Mouse (Mus musculus) ovary, postnatal 14 days (tissue): ENCODE data around the gene Adam11.
"Not testable (repeated sequence)": the region's sequence is repeated elsewhere in the genome, so short reads cannot be mapped to it uniquely, and the experiment has no call there.

Experiments
- DNase-seq: peaks from one replicate; pipeline ENCODE4 v3.0.0; 2022; ENCODE audit warnings: low spot score

The Adam11 gene

DNA sequence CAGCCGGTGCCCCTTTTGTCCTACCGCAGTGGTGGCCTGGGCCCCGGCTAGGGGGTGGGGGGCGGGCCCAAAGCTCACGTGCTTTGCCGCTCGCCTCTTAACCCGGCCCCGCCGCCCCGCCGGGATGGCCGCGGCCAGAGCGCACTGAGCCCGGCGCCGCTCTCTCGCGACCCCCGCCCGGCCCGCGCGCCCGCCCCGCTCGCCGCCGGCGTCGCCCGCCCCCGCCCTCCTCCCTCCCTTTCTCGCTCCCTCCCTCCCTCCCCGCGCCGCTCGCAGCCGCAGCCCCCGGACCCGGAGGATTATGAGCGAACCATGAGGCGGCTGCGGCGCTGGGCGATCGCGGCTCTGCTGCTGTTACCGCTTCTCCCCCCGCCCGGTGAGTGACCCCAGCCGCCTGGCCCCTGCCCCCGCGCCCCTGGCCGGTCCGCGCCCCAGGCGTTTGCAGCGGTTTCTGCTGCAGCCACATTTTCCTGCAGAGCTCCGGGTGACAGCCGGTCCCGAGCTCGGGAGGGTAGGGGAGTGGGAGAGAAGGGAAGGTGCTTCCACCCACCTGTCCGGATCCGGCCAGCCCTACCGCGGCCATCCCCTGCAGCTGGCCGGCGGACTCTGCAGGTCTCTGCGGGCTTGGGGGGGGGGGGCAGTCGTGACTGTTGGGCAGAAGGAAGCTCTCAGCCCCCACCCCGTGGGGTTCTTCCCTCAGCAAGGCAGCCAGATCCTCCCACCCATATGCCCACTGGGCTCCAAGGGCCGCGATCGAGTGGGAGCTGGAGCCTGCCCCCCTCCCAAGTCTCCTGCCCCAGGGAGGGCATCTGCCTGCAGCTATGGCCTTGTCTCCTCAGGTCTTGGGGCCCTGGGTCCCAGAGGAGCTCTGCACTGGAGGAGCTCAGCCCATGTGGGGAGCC, at the start of gene Adam11:
TSS of gene Adam11 (plus strand) at position 131 of the 902 bp plus-strand sequence.
- no peak for DNase-seq

DNA sequence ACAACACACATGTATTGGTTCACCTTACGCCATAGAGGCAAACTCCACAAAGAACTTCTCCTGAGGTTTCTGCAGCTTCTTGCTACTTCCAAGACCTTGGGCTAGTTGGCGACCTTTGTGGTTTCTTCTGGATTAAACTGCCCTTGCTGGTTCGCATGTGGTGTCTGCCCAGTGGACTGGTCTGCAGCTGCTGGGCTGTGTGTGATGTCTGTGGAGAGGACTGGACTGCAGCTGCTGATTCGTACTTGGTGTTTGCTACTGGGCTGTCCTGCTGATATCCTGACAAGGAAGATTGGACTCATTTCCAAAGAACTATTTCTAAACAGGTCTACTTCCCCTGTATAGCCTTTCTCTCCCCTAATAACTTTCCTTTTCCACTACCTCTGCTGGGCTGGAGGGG, 48.8 kb upstream of the Adam11 start:
- no peak for DNase-seq

DNA sequence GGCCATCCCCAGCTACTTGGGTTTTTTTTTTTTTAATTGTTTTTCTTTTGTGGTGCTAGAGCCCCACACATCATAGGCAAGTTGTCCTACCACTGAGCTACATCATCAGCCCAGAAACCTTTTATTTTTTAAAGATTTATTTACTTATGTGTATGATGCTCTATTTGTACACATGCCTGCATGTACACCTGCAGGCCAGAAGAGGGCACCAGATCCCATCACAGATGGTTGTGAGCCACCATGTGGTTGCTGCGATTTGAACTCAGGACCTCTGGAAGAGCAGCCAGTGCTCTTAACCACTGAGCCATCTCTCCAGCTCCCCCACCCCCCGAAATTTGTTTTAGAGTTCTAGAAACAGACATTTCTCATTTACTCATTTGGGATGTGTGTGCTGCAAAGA, 46.7 kb upstream of the Adam11 start:
- not testable (repeated sequence) for DNase-seq

DNA sequence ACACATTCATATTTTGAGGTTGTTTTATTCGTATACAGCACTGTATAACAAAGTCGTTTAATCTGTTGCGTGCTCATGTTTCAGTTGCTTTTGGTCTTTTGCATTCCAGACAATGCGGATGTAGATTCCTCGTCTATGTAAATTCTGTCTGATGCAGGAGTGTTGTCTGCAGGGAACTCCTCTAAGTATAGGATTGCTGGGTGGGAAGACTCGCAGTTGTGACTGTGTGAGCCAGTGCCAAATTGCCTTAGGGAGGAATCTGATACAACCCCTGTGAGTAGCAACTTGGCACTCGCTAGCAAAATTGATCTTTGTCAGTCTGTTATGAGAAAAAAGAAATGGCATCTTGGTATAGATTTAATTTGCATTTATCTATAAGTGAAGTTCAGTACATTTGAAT, 45.1 kb upstream of the Adam11 start:
- DNase-seq, result no peak

DNA sequence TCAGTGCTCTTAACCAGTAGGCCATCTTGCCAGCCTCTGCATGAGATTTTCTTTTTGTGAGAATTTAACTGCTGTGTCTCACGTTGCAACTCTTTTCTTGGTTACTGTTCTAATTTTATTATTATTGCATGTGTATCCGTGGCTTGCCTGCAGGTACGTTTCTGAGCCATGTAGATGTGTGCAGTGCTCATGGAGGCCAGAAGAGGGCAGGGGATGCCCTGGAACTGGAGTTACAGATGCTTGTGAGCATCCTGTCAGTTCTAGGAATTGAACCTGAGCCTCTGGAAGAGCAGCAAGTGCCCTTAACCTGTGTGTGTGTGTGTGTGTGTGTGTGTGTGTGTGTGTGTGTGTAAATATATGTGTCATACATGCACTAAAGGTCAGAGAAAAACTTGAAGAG, 35.7 kb upstream of the Adam11 start:
- DNase-seq, result no peak

DNA sequence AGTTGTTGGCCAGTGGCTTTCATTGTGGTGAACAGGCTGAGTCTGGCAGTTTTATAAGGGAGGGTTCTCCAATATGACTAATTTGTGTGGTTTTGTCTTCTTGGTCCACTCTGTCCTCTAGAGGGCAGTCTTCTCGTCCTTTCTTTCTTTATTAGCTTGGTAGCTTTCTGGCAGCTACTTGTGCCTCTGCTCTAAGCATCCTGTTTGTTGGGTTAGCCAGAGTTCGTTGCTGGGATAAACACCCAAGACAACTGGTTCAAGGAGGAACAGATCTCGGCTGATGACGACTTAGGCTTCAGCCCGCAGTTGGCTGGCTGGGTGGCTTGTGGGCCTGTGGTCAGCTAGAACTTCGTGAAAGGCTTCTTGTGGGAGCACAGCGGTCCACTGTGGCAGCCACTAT, 32.6 kb upstream of the Adam11 start:
- peak; percentile 31 for DNase-seq

DNA sequence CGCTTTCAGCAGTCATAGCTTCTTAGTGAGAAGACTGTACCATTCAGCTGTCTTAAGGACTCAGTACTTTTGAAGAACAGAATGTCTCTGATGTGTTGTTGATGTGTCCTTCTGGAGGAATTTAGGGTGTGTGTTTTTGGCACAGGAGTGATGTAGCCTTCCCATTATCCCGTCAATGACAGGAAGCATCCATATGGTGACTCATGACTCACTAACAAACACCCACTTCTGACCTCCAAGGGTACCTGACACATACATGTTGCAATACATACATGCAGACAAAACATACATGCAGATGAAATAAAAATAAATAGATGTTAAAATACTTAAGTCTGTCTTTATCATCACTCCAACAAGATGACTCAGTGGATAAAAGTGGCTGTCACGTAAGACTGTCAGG, 31.4 kb upstream of the Adam11 start:
- DNase-seq, result no peak

DNA sequence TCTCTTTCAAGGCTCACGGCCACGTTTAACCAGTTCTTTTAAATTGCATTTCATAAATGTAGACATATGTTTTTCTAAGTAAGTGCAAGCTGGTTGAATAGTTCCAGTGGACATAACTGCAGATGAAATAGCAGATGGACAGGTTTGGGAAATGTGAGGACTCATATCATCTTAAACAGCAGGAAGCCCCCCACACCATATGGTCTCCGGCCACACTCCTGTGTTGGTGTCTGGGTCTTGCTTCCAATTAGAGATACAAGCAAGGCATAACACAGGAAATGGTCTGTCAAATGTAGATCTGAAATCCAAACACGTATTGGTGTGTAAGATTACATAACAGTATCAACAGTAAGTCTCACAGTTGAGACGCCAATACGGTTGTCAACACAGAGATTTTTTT, 29.9 kb upstream of the Adam11 start:
- DNase-seq, result no peak

DNA sequence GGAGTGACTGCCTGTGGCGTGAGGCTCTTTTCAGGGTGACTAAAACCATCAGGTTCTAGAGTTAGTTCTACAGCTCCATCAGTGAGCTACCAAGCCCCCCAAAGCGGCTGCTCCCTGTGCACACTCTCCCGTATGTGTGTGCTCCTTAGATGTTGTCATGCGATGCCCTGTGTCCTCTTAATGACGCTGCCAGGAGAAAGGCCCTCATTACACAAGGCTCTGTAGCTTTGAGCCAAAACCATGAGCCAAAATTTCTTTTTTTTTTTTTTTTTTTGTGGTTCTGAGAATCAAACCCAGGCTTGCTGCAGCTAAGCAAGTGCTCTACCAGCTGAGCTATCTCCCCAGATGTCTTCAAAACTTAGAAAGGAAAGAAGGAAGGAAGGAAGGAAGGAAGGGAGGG, 28.1 kb upstream of the Adam11 start:
- DNase-seq, result no peak

DNA sequence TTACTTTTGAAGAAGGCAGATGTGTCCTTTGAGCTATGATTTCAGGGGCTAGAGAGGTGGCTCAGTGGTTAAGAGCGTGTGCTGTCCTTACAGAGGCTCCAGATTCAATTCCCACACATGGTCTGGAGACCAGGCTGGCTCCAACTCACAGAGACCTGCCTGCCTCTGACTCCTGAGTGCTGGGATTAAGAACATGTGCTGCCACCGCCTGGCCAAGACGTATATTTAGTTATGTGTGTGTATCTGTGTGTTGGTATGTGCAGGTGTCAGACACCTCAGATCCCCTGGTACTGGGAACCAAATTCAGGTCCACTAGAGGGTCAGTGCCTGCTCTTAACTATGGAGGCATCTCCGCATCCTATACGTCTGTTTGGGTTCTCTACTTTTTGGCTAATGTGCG, 26.3 kb upstream of the Adam11 start:
- no peak for DNase-seq

DNA sequence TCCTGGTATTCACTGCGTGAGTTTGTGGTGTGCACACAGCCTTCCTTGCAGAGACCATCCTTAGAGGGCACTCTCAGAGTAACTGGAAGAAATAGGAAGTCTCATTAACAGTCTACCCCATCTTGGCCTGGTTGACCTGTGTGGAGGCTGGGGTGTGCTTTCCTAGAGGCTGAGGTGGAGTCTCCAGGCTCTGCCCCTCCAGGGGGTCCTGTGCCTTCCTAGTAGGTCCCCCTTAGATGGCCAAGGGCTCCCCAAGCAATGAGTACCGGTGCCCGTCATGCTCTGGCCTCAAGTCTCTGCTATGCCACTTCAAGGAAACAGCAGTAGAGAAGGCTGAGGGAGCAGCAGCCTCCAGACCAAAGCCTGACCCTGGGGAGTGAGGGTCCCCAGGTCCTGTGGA, 23.2 kb upstream of the Adam11 start:
- DNase-seq, result no peak

DNA sequence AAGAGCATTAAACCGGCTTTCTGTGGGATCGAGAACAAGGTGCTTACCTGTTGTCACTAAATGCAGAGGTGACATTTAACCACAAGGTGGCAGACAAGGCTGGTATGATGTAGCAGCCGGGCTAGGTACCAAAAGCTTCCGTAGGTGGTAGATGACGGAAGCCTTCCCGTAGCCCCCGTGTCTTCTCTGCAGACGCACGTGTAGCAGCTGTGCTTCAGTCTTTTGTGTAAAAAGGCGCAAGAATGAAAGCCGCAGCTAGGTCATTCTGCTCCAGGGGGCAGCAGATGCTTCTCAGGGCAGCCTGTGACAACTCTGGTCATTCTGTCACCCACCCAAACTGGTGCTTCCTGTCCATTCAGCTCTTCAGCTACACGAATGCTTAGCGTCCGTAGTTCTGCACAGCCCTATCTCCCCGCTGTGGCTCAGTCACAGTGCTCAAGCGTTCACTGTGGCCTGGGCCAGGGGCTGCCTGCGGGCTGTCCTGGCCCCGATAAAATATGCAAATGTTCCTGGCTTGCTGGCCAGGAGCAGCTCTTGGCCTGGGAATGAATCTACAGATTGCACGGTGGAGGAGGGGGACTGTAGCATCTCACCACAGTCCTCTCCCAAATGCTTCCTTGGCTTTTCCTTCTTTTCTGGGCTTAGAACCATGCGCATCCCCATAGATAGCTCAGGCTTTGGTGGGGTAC, 21.8 kb upstream of the Adam11 start:
- DNase-seq, result no peak

DNA sequence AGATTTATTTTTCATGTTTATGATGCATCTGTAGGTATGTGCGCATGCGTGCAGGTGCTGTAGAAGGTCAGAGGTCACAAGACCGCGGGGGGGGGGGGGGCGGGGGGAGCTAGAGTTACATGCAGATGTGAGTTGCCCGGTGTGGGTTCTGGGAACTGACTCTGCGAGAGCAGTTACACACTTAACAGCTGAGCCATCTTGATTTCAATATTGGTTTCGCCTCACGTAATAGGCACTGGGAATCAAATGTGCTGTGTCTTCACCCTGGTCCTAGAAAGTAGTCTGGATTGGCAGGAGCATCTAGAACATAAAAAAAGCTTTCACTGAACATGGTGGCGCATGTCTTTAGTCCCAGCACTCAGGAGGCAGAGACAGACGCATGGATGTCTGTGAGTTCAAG, 20.6 kb upstream of the Adam11 start:
- no peak for DNase-seq

DNA sequence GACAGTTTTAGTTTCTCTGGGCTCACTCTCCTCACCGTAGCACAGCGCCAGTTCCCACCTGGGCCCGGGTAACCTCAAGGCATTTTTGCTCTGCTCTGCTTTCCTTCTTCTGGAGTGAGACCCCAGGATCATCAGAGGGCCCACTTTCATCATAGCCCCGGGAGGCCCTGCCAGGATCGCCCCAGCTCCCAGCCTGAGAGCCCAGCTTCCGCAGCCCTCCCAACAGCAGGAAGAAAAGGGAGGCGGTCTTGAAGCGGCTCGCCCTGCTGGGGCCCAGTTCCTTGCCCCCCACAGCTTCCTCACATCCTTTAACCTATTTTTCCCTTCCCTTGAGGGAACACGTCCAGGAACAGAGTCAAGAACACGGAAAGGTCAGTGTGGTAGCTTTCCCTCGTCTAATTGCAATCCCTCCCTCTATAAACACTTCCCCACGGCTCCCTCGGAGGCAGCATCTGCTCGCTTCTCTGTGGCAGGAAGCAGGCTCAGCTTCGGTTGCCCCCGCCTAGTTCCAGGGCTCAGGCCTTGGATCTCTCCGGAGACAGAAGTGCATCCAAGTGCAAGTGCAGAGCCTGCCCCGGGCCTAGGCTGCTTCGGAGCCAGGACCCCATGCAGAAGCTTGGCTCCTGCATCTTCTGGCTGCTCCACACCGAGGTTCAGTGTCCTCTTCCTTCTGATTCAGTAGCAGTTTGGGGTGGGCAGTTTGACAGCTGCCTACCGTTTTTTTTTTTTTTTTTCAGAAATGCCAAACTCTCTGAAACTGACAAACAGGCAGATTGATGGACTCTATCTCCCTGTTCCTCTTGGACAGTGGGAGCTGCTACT, 19.9 kb upstream of the Adam11 start:
- DNase-seq, result no peak

DNA sequence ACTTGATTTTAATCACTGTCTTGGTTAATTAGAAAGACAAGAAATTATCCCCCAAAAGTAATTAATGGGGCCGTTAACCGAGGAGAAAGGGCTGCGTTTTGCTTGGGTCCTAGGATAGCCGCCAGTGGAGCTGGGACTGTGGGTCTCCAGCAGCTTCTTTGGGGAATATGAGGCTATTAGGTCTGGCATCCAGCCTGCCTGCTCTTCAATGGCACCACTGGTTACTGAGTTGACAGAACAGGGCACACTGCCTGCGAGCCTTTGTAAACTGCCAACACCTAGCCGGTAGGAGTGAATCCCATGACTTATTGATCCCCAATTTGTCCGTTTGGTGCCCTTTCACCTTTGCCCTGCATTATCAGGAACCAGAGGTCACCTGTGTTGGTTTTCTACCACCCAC, 19.2 kb upstream of the Adam11 start:
- no peak for DNase-seq

DNA sequence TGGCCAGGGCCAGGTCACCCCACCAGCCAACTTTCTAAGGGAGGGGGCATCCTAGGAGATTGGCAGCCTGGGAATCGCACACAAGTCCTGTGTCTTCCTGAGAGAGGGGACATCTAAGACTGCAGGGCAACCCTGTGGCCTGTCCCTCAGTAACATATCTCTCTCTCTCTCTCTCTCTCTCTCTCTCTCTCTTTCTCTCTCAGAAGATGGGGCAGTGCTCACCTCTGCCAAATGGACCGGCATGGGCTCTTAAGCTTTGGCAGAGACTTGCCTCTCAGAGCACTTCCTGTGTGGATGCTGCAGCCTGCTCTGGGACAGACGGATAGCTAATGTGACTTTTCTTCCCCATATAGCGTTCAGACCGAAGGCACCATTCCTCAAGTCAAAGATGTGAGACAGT, 18.4 kb upstream of the Adam11 start:
- no peak for DNase-seq

DNA sequence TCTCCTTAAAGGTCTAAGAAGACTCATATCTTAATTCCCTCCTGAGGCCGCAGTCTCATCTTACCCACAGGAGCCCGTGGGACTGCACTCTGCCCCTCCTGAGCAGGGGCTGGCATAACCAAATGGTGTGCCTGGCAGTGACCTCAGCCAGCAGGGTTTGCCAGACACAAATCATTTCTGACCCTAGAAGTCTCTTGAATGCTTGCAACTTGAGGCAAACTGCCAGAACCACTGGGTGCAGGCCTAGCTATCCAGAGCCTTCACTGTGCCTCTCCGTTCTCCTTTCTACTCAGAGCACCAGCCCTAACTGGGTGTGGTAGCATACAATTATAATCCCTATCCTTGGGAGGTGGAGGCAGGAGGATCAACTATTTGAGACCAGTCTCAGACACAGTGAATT, 16.5 kb upstream of the Adam11 start:
- DNase-seq, result no peak

DNA sequence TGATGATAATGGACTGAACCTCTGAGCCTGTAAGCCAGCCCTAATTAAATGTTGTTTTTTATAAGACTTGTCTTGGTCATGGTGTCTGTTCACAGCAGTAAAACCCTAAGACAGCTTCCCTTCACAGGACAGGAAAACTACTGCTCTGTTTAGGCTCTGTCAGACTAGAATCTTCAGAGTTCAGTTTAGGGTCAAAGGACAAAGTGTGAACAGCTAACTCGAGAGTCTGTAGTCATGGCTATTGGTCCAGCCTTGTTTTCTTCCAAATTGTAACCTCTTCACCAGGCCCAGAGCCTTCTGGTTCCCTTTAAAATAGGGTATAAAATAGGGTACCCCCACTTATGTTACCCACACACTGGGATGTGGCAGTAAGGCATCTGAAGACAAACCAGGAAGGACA, 13.4 kb upstream of the Adam11 start:
- DNase-seq, result no peak

DNA sequence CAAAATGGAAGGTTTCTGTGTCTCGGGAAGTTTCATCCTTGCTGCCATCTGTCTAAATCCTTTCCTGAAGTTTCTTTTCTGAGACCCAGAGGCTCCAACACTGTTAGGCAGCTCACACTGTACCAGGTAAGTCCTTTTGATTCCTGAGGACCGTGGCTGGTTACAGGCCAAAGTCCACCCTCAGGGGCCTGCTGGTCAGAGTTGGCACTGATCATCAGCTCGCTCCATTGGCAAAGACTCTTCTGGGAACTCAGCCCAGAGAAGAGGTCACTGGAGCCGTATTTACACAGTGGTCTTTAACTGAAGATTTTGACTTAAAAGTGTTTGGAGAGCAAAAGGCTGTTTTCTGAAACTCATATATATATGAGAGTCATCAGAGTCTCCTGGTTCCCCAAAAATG, 12.9 kb upstream of the Adam11 start:
- DNase-seq, result no peak

DNA sequence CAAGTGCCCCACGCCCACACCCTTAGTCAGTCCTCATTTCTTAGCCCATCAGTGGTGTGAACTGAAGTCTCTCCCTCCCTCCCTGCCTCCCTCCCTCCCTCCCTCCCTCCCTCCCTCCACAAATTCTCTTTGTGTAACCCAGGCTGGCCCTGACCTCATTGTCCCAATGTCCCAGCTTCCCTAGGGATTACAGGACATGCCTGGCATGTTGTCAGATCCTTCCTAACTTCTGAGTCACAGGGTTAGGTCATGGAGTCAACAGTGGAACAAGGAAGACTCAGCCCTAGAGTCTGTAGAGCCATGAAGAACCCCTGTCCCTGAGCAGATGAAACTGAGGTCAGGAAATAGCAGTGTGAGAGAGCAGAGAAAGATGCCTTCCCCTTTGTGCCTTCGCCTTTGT, 11.5 kb upstream of the Adam11 start:
- no peak for DNase-seq

DNA sequence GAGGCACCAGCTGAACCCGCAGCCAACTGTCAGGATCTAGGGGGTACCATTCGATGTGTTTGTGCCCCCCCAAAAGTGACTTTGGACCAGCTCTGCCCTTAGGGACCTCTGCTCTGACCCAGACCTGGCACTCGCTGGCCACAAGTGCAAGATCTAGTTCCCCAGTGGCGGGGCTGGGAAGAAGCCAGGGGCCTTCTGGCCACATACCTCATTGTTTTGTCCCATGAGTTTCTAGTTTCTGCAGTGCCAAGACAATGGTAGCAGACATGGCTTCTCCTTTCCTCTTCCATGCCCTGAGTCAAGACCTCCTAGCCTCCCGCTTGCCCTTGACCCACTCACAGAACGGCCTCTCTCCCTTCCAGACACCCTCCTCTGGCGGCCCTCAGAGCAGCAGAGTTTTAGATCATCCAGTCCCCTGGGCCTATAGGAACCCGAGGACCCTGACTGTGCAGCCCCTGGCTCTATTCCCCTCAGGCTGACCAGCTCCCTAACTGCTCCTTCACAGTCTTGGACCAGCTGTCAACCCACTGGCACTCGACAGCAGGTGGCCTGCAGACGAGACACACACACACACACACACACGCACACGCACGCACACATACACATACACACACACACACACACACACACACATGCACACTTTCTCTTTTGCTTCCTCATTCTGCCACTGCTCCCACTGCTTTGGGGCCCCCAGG, 8.2 kb upstream of the Adam11 start:
- no peak for DNase-seq
